Mouse (Mus musculus) left cerebral cortex, postnatal 36 days (tissue): ENCODE measurements at regions not wholly inside any gene's neighbourhood (a gene's known extent, or its start where the extent isn't known, plus 50 kb on each side); places are given as distances from the start of the nearest gene placed in this dataset.

ENCODE experiments used
- DNase-seq, 2 experiments: peaks; one replicate each; pipeline ENCODE4 v3.0.0; 2021 to 2022; ENCODE audit warnings: low spot score in 2 of 2, mixed read lengths in 1 of 2
- intact Hi-C: fragments of 180-260 bp; cut with DNase I; formaldehyde crosslinking; loops from one replicate; pipeline ENCODE4 v1.15.1; 2025

GRCm38 (mm10) chr2:115385207-115386168 is 196.0 kb upstream of the BC052040 start:
- DNase-seq, result no peak

DNA sequence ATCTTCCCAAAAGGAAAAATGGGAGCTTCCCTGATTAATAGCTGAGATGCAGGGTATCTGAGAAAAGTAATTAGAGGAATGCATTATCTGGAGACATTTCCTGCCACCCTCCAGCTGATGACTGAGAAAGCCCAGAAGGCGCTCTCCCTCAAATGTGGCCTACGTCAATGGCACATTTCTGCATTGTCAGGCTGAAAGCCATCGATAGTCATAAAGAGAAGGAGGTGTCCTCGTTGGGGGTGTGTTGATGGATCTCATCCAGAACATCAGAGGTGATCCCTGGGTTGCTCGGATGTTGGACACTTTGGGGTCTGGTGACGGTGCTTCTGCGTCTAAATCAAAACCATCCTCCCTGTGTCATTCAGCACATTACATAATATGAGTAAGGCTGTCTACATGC is 189.9 kb upstream of the BC052040 start:
- DNase-seq, result no peak
- intact Hi-C loops, result no loop called here

More at GRCm38 (mm10) chr2:115385207-115386168, 196.0 kb upstream of the BC052040 start:
- intact Hi-C loops, result no loop called here

GRCm38 (mm10) chr2:115392082-115392762 is 189.3 kb upstream of the BC052040 start:
- DNase-seq, result no peak
- intact Hi-C loops, result no loop called here

DNA sequence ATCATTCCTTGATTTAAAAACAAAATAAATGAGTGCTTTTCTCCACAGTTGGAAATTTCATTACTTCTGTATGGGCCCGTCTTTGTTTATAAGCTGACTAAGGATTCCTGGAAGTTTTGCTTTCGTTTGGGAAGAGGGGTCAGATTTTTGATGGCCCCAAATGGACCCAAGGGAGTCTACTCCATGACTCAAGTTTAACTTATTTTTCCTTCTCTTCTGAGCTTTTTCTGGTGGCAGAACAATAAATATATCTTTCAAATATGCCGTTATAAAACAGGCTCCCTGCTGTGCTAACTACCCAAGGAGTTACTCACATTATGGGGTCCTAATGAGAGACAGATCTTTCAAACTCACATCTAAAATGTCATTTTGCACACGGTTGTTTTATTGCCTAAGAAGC is 187.4 kb upstream of the BC052040 start:
- DNase-seq, result no peak
- intact Hi-C loops, result no loop called here

DNA sequence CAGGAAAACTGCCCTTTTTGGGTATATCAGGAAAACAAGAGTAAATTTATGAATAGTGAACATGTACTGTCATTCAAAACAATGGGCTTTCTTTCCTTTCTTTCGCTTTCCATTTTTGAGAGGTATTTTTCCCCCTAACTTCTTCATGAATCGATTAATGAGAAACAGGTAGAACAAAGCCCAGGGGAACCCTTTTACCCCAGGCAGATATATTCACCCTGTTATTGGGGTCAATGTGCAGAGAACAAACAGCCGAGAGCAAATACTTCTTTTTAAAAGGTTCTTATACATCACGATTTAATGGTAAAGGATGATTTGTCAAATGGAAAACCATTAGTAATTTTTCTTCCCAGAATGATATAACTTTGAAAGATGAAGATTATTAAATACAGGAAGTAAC is 183.0 kb upstream of the BC052040 start:
- DNase-seq, result no peak
- intact Hi-C loops, result no loop called here

DNA sequence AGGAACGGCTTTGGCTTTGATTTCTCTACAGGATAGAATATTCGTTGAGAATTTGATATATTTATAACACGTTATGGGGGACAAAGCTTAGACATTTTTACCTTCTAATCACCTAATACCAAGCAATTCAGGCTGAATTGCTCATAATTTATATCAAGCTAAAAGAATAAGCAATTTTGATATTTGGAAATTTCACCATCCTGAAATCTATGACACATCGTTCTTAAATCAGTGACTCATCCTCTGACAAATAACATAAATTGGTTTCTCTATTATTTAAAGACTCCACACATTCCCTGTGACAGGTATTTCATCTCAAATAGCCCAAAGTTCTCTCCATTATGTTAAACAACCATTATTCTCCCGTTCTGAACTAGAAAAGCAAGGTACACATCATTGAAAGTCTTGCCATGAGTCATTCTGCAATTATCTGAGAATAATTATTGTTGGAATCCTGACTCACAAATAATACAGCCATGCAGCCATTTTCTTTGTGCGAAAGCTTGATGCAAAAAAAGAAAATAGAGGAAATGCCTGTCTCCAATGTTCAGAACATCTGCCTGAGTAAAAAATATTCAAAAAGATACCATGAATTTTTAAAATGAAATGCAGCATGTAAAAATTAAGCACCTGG is 182.3 kb upstream of the BC052040 start:
- no peak for DNase-seq
- intact Hi-C loops, result no loop called here

- intact Hi-C loops, result no loop called here
- no peak for DNase-seq
Measured at GRCm38 (mm10) chr2:115399987-115400550, 181.4 kb upstream of the BC052040 start.

DNA sequence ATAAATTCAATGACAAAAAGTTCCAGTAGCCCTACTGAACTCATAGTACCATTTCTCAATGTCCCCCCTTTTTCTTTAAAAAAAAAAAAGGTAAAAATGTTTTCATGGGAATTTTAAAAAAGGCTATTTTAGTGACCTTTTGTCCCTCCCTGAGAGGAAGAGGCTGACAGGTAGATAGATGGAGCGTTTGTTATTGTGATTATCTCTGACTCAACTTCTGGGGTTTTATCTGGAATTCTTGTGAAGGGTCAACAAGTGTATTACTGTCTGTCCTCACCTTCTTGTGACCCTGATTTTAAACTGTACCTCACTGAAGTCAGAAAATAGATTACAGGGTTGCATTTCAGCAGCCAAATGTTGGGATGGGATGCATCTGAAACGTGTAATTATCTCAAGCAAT is 179.3 kb upstream of the BC052040 start:
- intact Hi-C loops, result no loop called here

GRCm38 (mm10) chr2:115432476-115432875 is 149.0 kb upstream of the BC052040 start:
- intact Hi-C loops, result no loop called here
- peak; percentile 10 to 38 for DNase-seq

More for the DNA sequence above, 179.3 kb upstream of the BC052040 start:
- DNase-seq, result no peak

- no peak for DNase-seq
- intact Hi-C loops, result no loop called here
Measured at GRCm38 (mm10) chr2:115441100-115441499, 140.4 kb upstream of the BC052040 start.

DNA sequence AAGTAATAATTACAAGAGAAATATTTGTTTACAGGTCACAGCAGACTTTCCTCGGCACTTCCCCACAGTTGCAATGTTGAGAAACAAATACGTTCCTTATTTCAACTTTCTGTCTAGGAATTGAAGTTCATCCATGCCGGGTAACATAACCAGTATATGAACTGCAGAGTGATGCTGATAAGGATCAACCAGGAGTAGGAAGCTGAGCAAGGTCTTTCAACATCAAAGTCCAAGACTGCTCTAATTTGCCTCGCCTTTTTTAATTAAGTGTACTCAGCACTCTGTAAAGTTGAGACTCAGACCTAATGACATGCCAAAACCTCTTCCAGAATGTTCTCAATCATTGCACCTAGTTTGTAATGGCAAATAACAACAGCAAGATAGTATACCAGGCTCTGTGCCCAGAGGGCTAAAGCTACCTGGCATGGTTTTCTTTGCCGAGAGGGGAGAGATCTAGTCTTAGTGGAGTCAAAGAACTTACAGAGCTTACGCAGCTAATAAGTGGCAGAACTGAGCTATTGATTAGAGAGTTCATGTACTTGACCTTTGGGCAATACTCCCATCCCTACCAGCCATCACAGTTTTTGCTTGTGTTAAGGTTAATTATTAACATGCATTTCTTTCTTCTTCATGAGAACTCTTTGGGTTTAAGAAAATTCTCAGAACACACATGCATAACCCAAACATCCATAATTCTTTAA is 131.6 kb upstream of the BC052040 start:
- intact Hi-C loops, result no loop called here
- DNase-seq, result no peak

DNA sequence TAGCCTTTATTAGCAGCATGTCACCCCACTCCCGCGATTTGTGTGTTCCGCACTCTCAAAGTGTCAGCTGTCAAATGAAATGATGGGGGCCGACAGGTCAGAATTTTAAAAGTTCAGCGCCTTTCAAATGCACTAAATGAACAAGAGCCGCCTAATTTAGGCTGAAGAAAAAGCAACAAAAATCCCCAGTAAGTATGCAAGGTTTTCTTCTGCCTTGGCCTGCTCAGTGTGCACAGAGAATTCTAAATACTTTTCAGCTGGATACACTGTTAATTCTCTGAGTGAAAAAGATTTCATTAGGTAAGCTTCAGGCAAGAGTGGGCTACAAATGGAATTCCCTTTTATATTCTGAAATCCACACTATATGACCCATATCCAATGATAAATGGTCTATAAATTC is 125.9 kb upstream of the BC052040 start:
- no peak for DNase-seq

GRCm38 (mm10) chr2:115456372-115457022 is 125.0 kb upstream of the BC052040 start:
- no peak for DNase-seq
- intact Hi-C loops, result no loop called here

More for the DNA sequence above, 125.9 kb upstream of the BC052040 start:
- intact Hi-C loops, result no loop called here

DNA sequence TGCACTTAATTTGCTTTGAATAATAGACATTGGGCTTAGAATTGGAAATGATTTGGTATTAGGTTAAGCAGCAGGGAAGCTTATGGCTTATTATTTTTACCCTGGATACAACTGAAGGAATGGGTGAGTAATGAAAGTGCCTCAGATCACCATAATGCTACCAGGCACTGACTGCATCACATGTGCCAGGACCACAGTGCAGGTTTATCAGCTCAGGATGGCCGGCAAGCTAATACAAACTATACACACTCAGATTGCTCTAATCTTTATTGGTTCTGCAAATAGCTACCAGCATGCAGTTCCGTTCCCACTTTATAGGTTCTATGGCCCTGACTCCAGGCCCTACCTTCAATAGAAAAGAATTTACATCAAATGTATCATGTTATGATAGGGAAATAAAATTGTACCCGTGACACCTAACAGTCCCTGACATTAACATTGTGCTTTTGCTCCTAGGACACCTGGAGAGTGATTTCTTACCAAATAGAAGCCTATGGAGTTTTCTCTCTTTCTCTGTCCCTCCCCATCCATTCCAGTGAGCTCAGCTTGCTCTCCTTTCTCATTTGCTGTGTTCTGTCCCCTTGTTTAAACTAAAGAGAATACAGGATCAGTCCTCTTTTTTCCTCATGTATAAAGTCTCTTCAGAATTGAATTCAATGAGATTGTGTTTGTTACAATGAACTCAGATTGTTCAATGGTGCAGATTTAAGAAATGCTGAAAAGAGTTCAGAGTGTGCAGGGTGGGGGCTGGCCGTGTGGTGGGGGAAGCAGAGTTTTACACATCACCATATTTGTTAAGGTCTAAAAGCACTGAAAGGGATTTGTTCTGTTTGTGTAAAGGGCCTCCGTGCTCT is 121.3 kb upstream of the BC052040 start:
- DNase-seq, result no peak
- intact Hi-C loops, result no loop called here

DNA sequence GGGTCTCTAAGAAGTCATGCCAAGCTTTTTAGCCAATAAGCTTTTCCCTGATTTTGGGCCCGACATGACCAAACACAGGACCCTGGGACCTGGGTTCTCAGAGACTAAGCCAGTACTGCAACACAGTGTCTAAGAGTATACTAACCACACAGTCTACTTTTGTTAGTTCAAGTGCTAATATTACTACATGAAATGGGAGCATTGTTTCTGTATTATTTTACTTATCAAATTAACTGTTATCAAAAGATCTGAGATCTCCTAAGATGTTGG is 120.7 kb upstream of the BC052040 start:
- intact Hi-C loops, result no loop called here
- no peak for DNase-seq

GRCm38 (mm10) chr2:115466170-115466569 is 115.3 kb upstream of the BC052040 start:
- DNase-seq, result no peak
- intact Hi-C loops, result no loop called here

DNA sequence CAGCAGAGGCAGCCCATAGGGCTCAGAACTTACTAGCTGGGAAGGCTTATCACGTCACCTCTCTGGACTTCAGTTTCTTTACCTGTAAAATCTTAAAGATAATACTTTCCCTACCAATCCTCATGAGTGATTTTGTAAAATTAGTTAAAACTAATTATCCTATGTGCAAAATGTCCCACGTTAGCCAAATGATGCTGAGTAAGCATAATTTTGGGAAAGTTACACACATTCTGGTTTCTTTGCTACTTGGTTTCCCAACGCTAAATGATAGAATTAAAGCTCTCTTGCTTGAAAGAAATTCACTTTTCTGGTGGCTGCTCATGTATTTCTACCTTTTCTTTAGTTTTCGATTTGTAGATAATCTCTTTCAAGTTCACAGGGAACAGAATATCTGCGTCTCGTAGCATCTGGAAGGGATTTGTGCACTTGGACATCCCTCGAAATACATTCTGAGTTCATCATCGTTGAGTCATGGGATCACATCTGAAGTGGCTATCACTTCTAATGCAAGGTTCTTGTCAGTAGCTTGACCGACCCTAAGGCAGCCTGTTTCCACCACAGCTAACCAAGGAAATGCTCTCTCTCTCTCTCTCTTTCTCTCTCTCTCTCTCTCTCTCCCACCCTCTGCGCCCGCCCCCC is 114.3 kb upstream of the BC052040 start:
- intact Hi-C loops, result no loop called here
- no peak for DNase-seq

GRCm38 (mm10) chr2:115467936-115468335 is 113.6 kb upstream of the BC052040 start:
- intact Hi-C loops, result no loop called here
- no peak for DNase-seq
